Mouse (Mus musculus) heart, embryonic 10.5 days (tissue): ENCODE results near the gene Fhl2. TPM values are rescaled to one million over a fixed set of nuclear protein-coding genes. Genes with fewer than 3 reads are reported as not detected.

Experiments used
- DNase-seq: peaks from one replicate; pipeline ENCODE4 v3.0.0-alpha.2; 2017; ENCODE audit warnings: low spot score
- H3K27ac ChIP-seq: fragments of 300-500 bp; sonication (generic); 2 replicates; pipeline ENCODE4 v1.5.1; 2016; ENCODE audit warnings: mild to moderate bottlenecking
- H3K27me3 ChIP-seq: fragments of 300-500 bp; sonication (generic); 2 replicates; pipeline ENCODE4 v1.6.1; 2016; ENCODE audit warnings: mild to moderate bottlenecking; ENCODE audit not compliant: poor library complexity, insufficient read depth, severe bottlenecking
- H3K36me3 ChIP-seq: fragments of 300-500 bp; sonication (generic); 2 replicates; pipeline ENCODE4 v1.6.1; 2016; ENCODE audit warnings: mild to moderate bottlenecking, moderate library complexity
- H3K4me1 ChIP-seq: fragments of 300-500 bp; sonication (generic); 2 replicates; pipeline ENCODE4 v1.6.1; 2016; ENCODE audit warnings: mild to moderate bottlenecking
- H3K4me3 ChIP-seq: fragments of 300-500 bp; sonication (generic); 2 replicates; pipeline ENCODE4 v1.5.1; 2016; ENCODE audit warnings: mild to moderate bottlenecking, moderate library complexity
- H3K9me3 ChIP-seq: fragments of 300-500 bp; sonication (generic); 2 replicates; pipeline ENCODE4 v1.6.1; 2016; ENCODE audit warnings: mild to moderate bottlenecking, moderate library complexity
- WGBS: fragments of 180-500 bp; shearing (Covaris S2); methylation state at CpG from one replicate; pipeline ENCODE4 v1.1.7; 2016; 5-methylcytosine and 5-hydroxymethylcytosine counted together
- polyA plus RNA-seq: library from polyadenylated mRNA; unstranded; fragments of >200 nt; fragmentation: Nextera tagmentation; extraction: Ambion mirVana; gene quantifications from 2 replicates; pipeline ENCODE4 v1.2.1, GENCODE M21; 2016

Gene Fhl2
- polyA plus RNA-seq, 1 experiment from 2014 or later = 112 TPM

GRCm38 (mm10) chr1:43163084-43163466 lies 33.7 kb downstream of the Fhl2 start:
- Histone ChIP-seq H3K4me3 (peak overlapping the region; percentile 87), H3K36me3 (peaks cover 4% of the 10 kb centered on the region), H3K27me3 (0 out of 2 replicates have a peak, but pooled peaks cover 6% of the 10 kb centered on the region), H3K4me1 (peaks cover 47% of the 10 kb centered on the region), H3K27ac (peak overlapping the region; percentile 96), H3K9me3 (no peaks in the 10 kb centered on the region)
- WGBS = 1% methylated on average over 6 of the region's 6 CpGs
- DNase-seq = no peak

- WGBS = 70% methylated on average over 3 of the region's 3 CpGs
- H3K4me1 ChIP-seq = peaks cover 40% of the 10 kb centered on the region
- H3K4me3 ChIP-seq = peak overlapping the region; percentile 87
- 0 out of 2 replicates have a peak, but pooled peaks cover 6% of the 10 kb centered on the region for H3K27me3 ChIP-seq
- H3K9me3 ChIP-seq = no peaks in the 10 kb centered on the region
- peak overlapping the region; percentile 96; the same call in 1 of the 2 replicates for H3K27ac ChIP-seq
- DNase-seq = no peak
- H3K36me3 ChIP-seq = peaks cover 11% of the 10 kb centered on the region
These were observed 34.4 kb downstream of the Fhl2 start for GRCm38 (mm10) chr1:43162394-43162793.

- Histone ChIP-seq H3K36me3 (peaks cover 14% of the 10 kb centered on the region), H3K27me3 (0 out of 2 replicates have a peak, but pooled peaks cover under 1% of the 10 kb centered on the region), H3K4me3 (peak overlapping the region; percentile 35), H3K9me3 (no peaks in the 10 kb centered on the region), H3K4me1 (peaks cover 53% of the 10 kb centered on the region), H3K27ac (peak overlapping the region; percentile 59; the same call in 1 of the 2 replicates)
- WGBS = 32% methylated on average over 4 of the region's 4 CpGs
- DNase-seq = no peak
These were observed 37.4 kb downstream of the Fhl2 start for GRCm38 (mm10) chr1:43159429-43159828.

DNA sequence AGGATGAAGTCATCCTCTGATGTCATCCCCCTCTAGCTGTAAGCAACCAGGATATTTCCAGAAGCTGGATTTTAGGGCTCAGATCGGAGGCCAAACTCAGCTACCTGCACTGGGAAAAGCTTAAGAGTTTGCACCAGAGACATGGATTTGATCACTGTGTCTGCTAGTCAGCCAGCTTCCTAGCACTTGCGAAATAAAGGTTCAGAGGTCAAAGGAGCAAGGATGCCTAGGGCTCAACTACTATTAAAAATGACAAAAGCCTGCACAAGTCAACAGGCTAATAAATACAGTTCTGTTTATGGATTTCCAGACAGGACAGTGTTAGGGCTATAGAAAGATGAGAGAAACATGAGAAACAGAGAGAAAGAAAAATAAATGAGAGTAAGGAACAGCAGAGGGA lies 38.9 kb downstream of the Fhl2 start:
- no peaks in the 10 kb centered on the region for H3K27me3 ChIP-seq
- H3K4me3 ChIP-seq = no peak overlapping the region
- DNase-seq = no peak
- WGBS = 82% methylated on average over 2 of the region's 2 CpGs
- peaks cover 54% of the 10 kb centered on the region for H3K4me1 ChIP-seq
- H3K9me3 ChIP-seq = no peaks in the 10 kb centered on the region
- no peak overlapping the region for H3K27ac ChIP-seq
- peaks cover 21% of the 10 kb centered on the region for H3K36me3 ChIP-seq

DNA sequence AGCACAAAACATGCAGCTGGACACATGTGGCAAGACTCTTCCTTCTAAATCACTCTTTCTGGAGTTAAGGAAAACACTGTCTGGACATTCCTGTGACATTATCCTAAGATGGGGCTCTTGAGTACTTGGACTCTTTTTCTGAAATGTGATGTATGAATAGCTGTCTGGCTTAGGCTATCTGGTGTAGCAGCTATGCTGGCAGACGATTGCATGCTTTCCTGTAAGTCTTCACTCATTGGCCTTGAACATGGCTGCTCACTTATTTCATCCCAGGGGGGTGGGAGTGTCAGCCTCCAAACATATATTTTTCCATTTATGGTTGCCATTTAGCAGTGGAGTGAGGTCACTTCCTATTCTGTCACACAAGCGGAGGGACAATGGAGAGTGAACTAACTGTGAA lies 42.3 kb downstream of the Fhl2 start:
- DNase-seq = no peak
- Histone ChIP-seq H3K27ac (no peak overlapping the region), H3K4me1 (peaks cover 43% of the 10 kb centered on the region), H3K27me3 (no peaks in the 10 kb centered on the region), H3K4me3 (no peak overlapping the region), H3K36me3 (peaks cover 54% of the 10 kb centered on the region), H3K9me3 (no peaks in the 10 kb centered on the region)
- WGBS = 44% methylated on average over 2 of the region's 2 CpGs

- Histone ChIP-seq H3K27ac (no peak overlapping the region), H3K36me3 (peaks cover 64% of the 10 kb centered on the region), H3K4me1 (peaks cover 44% of the 10 kb centered on the region), H3K9me3 (no peaks in the 10 kb centered on the region), H3K27me3 (no peaks in the 10 kb centered on the region), H3K4me3 (no peak overlapping the region)
- DNase-seq = no peak
- 56% methylated on average over 5 of the region's 5 CpGs for WGBS
These were observed 43.2 kb downstream of the Fhl2 start for GRCm38 (mm10) chr1:43153538-43153937.

DNA sequence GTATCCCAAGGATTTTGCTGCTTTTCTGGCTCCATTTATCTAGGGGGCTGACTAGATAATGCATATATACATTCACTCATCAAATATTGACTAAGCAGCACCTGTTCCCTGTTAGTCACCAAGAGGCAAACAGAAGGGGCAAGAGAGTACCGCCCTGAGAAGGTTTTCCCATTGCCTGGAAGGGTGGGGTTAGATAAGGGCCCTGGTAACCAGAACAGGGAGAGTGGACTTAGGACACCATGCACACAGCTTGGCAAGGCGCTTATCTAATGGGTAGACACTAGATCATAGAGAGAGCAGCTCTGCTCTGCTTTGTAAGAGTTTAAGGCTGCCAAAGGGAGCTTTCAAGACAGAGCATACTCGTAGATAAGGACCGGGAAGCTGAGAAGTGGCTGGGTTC lies 44.2 kb downstream of the Fhl2 start:
- 60% methylated on average over 4 of the region's 4 CpGs for WGBS
- no peak overlapping the region for H3K4me3 ChIP-seq
- DNase-seq = no peak
- H3K27me3 ChIP-seq = no peaks in the 10 kb centered on the region
- H3K27ac ChIP-seq = no peak overlapping the region
- H3K36me3 ChIP-seq = peaks cover 60% of the 10 kb centered on the region
- no peaks in the 10 kb centered on the region for H3K9me3 ChIP-seq
- H3K4me1 ChIP-seq = peaks cover 49% of the 10 kb centered on the region

- WGBS = 71% methylated on average over 3 of the region's 3 CpGs
- no peak overlapping the region for H3K4me3 ChIP-seq
- H3K27ac ChIP-seq = no peak overlapping the region
- DNase-seq = no peak
- H3K4me1 ChIP-seq = peaks cover 51% of the 10 kb centered on the region
- no peaks in the 10 kb centered on the region for H3K9me3 ChIP-seq
- H3K27me3 ChIP-seq = no peaks in the 10 kb centered on the region
- H3K36me3 ChIP-seq = peaks cover 70% of the 10 kb centered on the region
These were observed 46.6 kb downstream of the Fhl2 start for GRCm38 (mm10) chr1:43150225-43150624.

GRCm38 (mm10) chr1:43147474-43147873 lies 49.3 kb downstream of the Fhl2 start:
- Histone ChIP-seq H3K9me3 (no peaks in the 10 kb centered on the region), H3K36me3 (peaks cover 77% of the 10 kb centered on the region), H3K4me3 (no peak overlapping the region), H3K27me3 (no peaks in the 10 kb centered on the region), H3K4me1 (peaks cover 37% of the 10 kb centered on the region; the same call in 1 of the 2 replicates), H3K27ac (no peak overlapping the region)
- no peak for DNase-seq
- 63% methylated on average over 2 of the region's 2 CpGs for WGBS

- H3K4me1 ChIP-seq = peaks cover 43% of the 10 kb centered on the region
- DNase-seq = no peak
- H3K27me3 ChIP-seq = no peaks in the 10 kb centered on the region
- H3K4me3 ChIP-seq = no peak overlapping the region
- no peaks in the 10 kb centered on the region for H3K9me3 ChIP-seq
- peaks cover 71% of the 10 kb centered on the region for H3K36me3 ChIP-seq
- WGBS = 80% methylated on average over 6 of the region's 6 CpGs
- H3K27ac ChIP-seq = no peak overlapping the region
These were observed 51.4 kb downstream of the Fhl2 start for GRCm38 (mm10) chr1:43145388-43145787.

GRCm38 (mm10) chr1:43144338-43144906 lies 52.4 kb downstream of the Fhl2 start:
- H3K9me3 ChIP-seq = no peaks in the 10 kb centered on the region
- H3K27me3 ChIP-seq = no peaks in the 10 kb centered on the region
- peaks cover 43% of the 10 kb centered on the region for H3K4me1 ChIP-seq
- 90% methylated on average over 8 of the region's 8 CpGs for WGBS
- no peak overlapping the region for H3K4me3 ChIP-seq
- DNase-seq = no peak
- peaks cover 69% of the 10 kb centered on the region for H3K36me3 ChIP-seq
- no peak overlapping the region for H3K27ac ChIP-seq

- Histone ChIP-seq H3K27me3 (no peaks in the 10 kb centered on the region), H3K36me3 (peaks cover 63% of the 10 kb centered on the region), H3K4me3 (no peak overlapping the region), H3K4me1 (peaks cover 41% of the 10 kb centered on the region), H3K9me3 (no peaks in the 10 kb centered on the region), H3K27ac (no peak overlapping the region)
- WGBS = 83% methylated on average over 4 of the region's 4 CpGs
- no peak for DNase-seq
These were observed 53.0 kb downstream of the Fhl2 start for GRCm38 (mm10) chr1:43143791-43144190.

DNA sequence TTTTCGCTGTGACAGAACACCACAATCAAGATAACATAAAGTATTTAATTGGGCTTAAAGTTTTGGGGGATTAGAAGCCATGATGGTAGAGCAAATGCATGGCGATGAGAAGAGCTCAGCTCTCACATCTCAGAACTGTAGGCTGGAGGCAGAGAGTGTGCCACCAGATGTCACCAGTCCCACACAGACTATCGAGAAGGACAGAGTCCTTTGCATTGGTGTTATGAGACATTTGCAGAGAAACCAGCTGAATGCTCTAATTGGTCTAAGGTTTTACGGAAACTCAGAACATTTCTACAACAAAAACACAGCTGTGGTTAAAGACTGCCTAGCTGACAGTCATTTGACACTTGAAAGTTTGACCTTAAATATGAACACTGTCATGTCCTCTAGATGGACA lies 53.5 kb downstream of the Fhl2 start:
- peaks cover 60% of the 10 kb centered on the region for H3K36me3 ChIP-seq
- H3K4me1 ChIP-seq = peaks cover 35% of the 10 kb centered on the region

DNA sequence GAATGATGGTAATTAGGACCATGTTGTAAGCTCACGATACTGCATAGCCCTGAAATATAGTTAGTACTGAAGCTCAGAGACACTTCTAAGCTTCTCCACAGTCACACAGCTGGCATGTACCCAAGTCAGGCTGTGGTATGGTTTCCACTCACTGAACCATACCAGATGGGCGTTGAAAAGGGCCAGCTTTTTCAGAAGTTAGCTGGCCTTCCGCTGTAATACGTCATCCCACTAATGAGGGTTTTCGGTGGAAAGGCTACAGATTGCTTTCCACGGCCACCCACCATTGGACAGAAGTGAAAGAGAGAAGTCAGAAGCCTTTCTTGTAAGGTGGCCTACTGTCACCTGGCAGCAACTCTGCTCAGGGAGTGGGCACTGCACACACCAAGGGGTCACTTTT lies 53.9 kb downstream of the Fhl2 start:
- WGBS = 87% methylated on average over 6 of the region's 6 CpGs

More for the DNA sequence above, 53.5 kb downstream of the Fhl2 start:
- Histone ChIP-seq H3K9me3 (no peaks in the 10 kb centered on the region), H3K27me3 (no peaks in the 10 kb centered on the region), H3K4me3 (no peak overlapping the region), H3K27ac (no peak overlapping the region)
- no peak for DNase-seq
- 78% methylated on average over 4 of the region's 4 CpGs for WGBS

More for the DNA sequence above, 53.9 kb downstream of the Fhl2 start:
- Histone ChIP-seq H3K4me3 (no peak overlapping the region), H3K27ac (no peak overlapping the region), H3K36me3 (peaks cover 64% of the 10 kb centered on the region), H3K4me1 (peaks cover 33% of the 10 kb centered on the region), H3K27me3 (no peaks in the 10 kb centered on the region), H3K9me3 (no peaks in the 10 kb centered on the region)
- DNase-seq = no peak
